Mouse (Mus musculus) CH12.LX (cell line): ENCODE data around the gene Stbd1.

Experiments
- CHD1 ChIP-seq: IDR thresholded peaks from 2 replicates; pipeline ENCODE4 v1.6.1; 2012; ENCODE audit warnings: low read depth, low read length, improper control_type of control experiment, inconsistent platforms
- CHD2 ChIP-seq: IDR thresholded peaks from 2 replicates; pipeline ENCODE4 v1.6.1; 2011; ENCODE audit warnings: low read length, improper control_type of control experiment
- CTCF ChIP-seq, 2 experiments: IDR thresholded peaks in 1 of 2; conservative IDR thresholded peaks in 1 of 2; 2 replicates each; pipeline ENCODE4 v1.5.1; 2011 to 2012; ENCODE audit warnings: low read depth in 2 of 2, low read length in 2 of 2, improper control_type of control experiment in 1 of 2, inconsistent platforms in 1 of 2, mild to moderate bottlenecking in 1 of 2, moderate library complexity in 1 of 2
- EP300 ChIP-seq: IDR thresholded peaks from 2 replicates; pipeline ENCODE4 v1.6.1; 2011; ENCODE audit warnings: low read length, improper control_type of control experiment
- ETS1 ChIP-seq: conservative IDR thresholded peaks from 2 replicates; pipeline ENCODE4 v1.6.1; 2012; ENCODE audit warnings: low read depth, mild to moderate bottlenecking, inconsistent platforms, low read length, improper control_type of control experiment, moderate library complexity
- JUN ChIP-seq: IDR thresholded peaks from 2 replicates; pipeline ENCODE4 v1.6.1; 2011; ENCODE audit warnings: low read depth, mild to moderate bottlenecking, low read length, improper control_type of control experiment, moderate library complexity; ENCODE audit not compliant: insufficient read depth
- MAFK ChIP-seq: IDR thresholded peaks from 2 replicates; pipeline ENCODE4 v1.6.1; 2011; ENCODE audit warnings: low read length, improper control_type of control experiment; ENCODE audit not compliant: insufficient replicate concordance
- MAX ChIP-seq: IDR thresholded peaks from 2 replicates; pipeline ENCODE4 v1.6.1; 2011; ENCODE audit warnings: low read length, improper control_type of control experiment
- RAD21 ChIP-seq: IDR thresholded peaks from 2 replicates; pipeline ENCODE4 v1.6.1; 2011; ENCODE audit warnings: low read depth, mild to moderate bottlenecking, low read length, improper control_type of control experiment, moderate library complexity
- SIN3A ChIP-seq: IDR thresholded peaks from 2 replicates; pipeline ENCODE4 v1.6.1; 2012; ENCODE audit warnings: low read length, improper control_type of control experiment, inconsistent platforms
- TBP ChIP-seq: conservative IDR thresholded peaks from 2 replicates; pipeline ENCODE4 v1.6.1; 2011; ENCODE audit warnings: low read depth, low read length, improper control_type of control experiment
- ZNF384 ChIP-seq: IDR thresholded peaks from 2 replicates; pipeline ENCODE4 v1.6.1; 2012; ENCODE audit warnings: low read depth, low read length, improper control_type of control experiment, inconsistent platforms

DNA sequence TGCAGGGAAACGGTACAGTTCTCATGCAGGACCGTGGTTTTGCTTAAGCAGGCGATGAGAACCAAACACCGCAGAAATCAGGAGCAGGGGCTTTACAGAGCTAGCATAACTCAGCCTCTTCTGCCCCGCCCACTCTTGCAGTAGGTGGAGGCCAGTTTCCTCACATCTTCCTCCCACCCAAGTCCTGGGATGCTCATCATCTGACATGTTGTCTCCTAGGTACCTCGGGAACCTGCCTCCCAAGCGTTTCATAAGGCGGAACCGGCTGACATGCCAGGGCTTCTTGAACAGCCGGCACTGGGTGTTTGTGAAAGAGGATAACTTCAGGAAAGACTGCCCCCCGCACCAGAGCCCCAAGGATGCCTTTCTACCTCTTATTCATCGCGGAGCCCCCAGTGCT lies 40.8 kb upstream of the Stbd1 start:
- TF ChIP-seq CTCF (conservative IDR thresholded peaks at IDR 0.05 in 1 of 2, IDR thresholded peaks at IDR 0.05 in 1 of 2; ENCODE audit: low read depth in 2 of 2, low read length in 2 of 2) (no peak), MAFK (no peak), ZNF384 (no peak), CHD1 (no peak), EP300 (no peak), CHD2 (no peak), SIN3A (no peak), ETS1 (no peak), JUN (no peak), MAX (no peak), RAD21 (no peak), TBP (no peak)
